Mouse (Mus musculus) cerebellum, adult 2 months (tissue): ENCODE data around the gene Hmbs.

Experiments used
- CTCF ChIP-seq: fragments of 200-500 bp; IDR thresholded peaks from 2 replicates; pipeline ENCODE4 v1.5.1; 2011; ENCODE audit warnings: low read depth, mild to moderate bottlenecking, control low read depth, low read length, moderate library complexity, borderline replicate concordance; ENCODE audit not compliant: insufficient read depth
- POLR2A ChIP-seq: fragments of 200-500 bp; IDR thresholded peaks from 2 replicates; pipeline ENCODE4 v1.6.1; 2011; ENCODE audit warnings: low read length, control low read depth, borderline replicate concordance; ENCODE audit not compliant: insufficient read depth

- TF ChIP-seq POLR2A (no peak), CTCF (no peak)
Measured at GRCm38 (mm10) chr9:44319105-44319886, 24.7 kb downstream of the Hmbs start.
